ENCODE assay signal across 7 mouse cellular contexts in the genomic region with DNA sequence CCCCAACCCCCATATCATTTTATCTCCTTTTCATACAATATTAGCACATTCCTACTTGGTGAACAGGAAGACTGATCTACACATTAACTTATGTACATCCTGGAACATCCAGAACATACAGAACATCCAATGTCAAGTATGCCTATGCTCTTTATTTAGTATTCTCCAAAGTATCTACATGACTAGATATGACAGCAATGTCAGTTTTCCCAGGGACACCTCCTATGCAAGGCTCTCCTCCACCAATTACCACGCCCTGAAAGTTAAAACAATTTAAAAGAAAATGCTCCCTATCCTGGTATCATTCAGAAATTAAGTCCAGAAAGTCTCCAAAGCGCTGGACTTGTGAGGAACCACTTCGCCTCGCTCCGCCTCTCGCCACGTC. TPM values are rescaled to one million over a fixed set of nuclear protein-coding genes. Genes with fewer than 3 reads are reported as not detected.
A peak's percentile ranks its signal among the peaks of the same experiment; 100 is the strongest.
DNase-seq lines count a peak whose midpoint lies in the region; ATAC-seq and TF ChIP-seq lines count a peak whose summit lies in the region.

No protein-coding gene starts in this region.

- H3K9me3 ChIP-seq in lung, embryonic 16.5 days (ENCODE audit: control insufficient read depth, low read length), result peaks cover 4% of the 10 kb centered on the region; the same call in 1 of the 2 replicates
- H3K9me3 ChIP-seq in forebrain, postnatal 0 days (ENCODE audit: low read length), result no peaks in the 10 kb centered on the region
- no peaks in the 10 kb centered on the region for H3K9me3 ChIP-seq in liver, embryonic 13.5 days (replicated peaks)
- no peaks in the 10 kb centered on the region for H3K9me3 ChIP-seq in stomach, embryonic 15.5 days

- H3K27ac ChIP-seq in lung, embryonic 16.5 days (ENCODE audit: low read length), result no peak overlapping the region
- no peak overlapping the region for H3K27ac ChIP-seq in forebrain, postnatal 0 days (ENCODE audit: low read depth, low read length)
- H3K27ac ChIP-seq in liver, embryonic 13.5 days, result no peak overlapping the region
- no peak overlapping the region for H3K27ac ChIP-seq in stomach, embryonic 15.5 days

- no peak for DNase-seq in lung, adult 18-20 months
- DNase-seq in forebrain, postnatal 0 days, result no peak
- no peak for DNase-seq in liver, embryonic 13.5 days
- no peak for DNase-seq in urinary bladder, postnatal 14 days (ENCODE audit: low spot score)
- no peak for DNase-seq in left cerebral cortex, adult 11 months (ENCODE audit: low spot score)

- no peak for TF ChIP-seq CTCF in forebrain, postnatal 0 days (IDR thresholded peaks at IDR 0.05; ENCODE audit: low read depth)

- H3K9ac ChIP-seq in lung, embryonic 16.5 days (ENCODE audit: low read length), result no peak overlapping the region
- no peak overlapping the region for H3K9ac ChIP-seq in forebrain, postnatal 0 days
- H3K9ac ChIP-seq in liver, embryonic 13.5 days, result no peak overlapping the region
- no peak overlapping the region for H3K9ac ChIP-seq in stomach, embryonic 15.5 days

- peak overlapping the region; percentile 92 for H3K4me3 ChIP-seq in lung, embryonic 16.5 days (ENCODE audit: low read length)
- peak overlapping the region; percentile 72 for H3K4me3 ChIP-seq in forebrain, postnatal 0 days (ENCODE audit: low read depth, low read length)
- H3K4me3 ChIP-seq in liver, embryonic 13.5 days (replicated peaks), result peak overlapping the region; percentile 77
- peak overlapping the region; percentile 90 for H3K4me3 ChIP-seq in stomach, embryonic 15.5 days (replicated peaks)

- no peaks in the 10 kb centered on the region for H3K27me3 ChIP-seq in lung, embryonic 16.5 days (ENCODE audit: control insufficient read depth, insufficient read depth, low read depth, low read length)
- peaks cover 7% of the 10 kb centered on the region for H3K27me3 ChIP-seq in forebrain, postnatal 0 days (ENCODE audit: insufficient read depth, low read length)
- no peaks in the 10 kb centered on the region for H3K27me3 ChIP-seq in liver, embryonic 13.5 days
- no peaks in the 10 kb centered on the region for H3K27me3 ChIP-seq in stomach, embryonic 15.5 days (replicated peaks)

- 1% methylated on average over 7 of the region's 7 CpGs for WGBS in lung, embryonic 16.5 days
- WGBS in forebrain, postnatal 0 days, result 4% methylated on average over 7 of the region's 7 CpGs
- 3% methylated on average over 7 of the region's 7 CpGs for WGBS in liver, embryonic 13.5 days (ENCODE audit: insufficient replicate concordance)
- whole genome bisulfite sequencing in stomach, embryonic 15.5 days, result 1% methylated on average over 7 of the region's 7 CpGs

- H3K4me1 ChIP-seq in lung, embryonic 16.5 days (replicated peaks; ENCODE audit: control insufficient read depth, insufficient read depth, low read length), result peaks cover 8% of the 10 kb centered on the region
- H3K4me1 ChIP-seq in forebrain, postnatal 0 days (ENCODE audit: insufficient read depth), result 0 out of 2 replicates have a peak, but pooled peaks cover 4% of the 10 kb centered on the region
- peaks cover 26% of the 10 kb centered on the region for H3K4me1 ChIP-seq in liver, embryonic 13.5 days (replicated peaks)
- peaks cover 7% of the 10 kb centered on the region; the same call in 1 of the 2 replicates for H3K4me1 ChIP-seq in stomach, embryonic 15.5 days

- peaks cover 10% of the 10 kb centered on the region for H3K36me3 ChIP-seq in lung, embryonic 16.5 days (ENCODE audit: control insufficient read depth, insufficient read depth, low read length)
- H3K36me3 ChIP-seq in forebrain, postnatal 0 days (ENCODE audit: insufficient read depth), result peaks cover 6% of the 10 kb centered on the region; the same call in 1 of the 2 replicates
- peaks cover 20% of the 10 kb centered on the region for H3K36me3 ChIP-seq in liver, embryonic 13.5 days
- 0 out of 2 replicates have a peak, but pooled peaks cover under 1% of the 10 kb centered on the region for H3K36me3 ChIP-seq in stomach, embryonic 15.5 days

- peak overlapping the region; percentile 63 for H3K4me2 ChIP-seq in lung, embryonic 16.5 days (ENCODE audit: low read depth, low read length)
- peak overlapping the region; percentile 93 for H3K4me2 ChIP-seq in forebrain, postnatal 0 days (ENCODE audit: low read depth)
- H3K4me2 ChIP-seq in liver, embryonic 13.5 days, result peak overlapping the region; percentile 75
- peak overlapping the region; percentile 92 for H3K4me2 ChIP-seq in stomach, embryonic 15.5 days

- no peak; the same call in 1 of the 2 replicates for ATAC-seq in lung, embryonic 16.5 days (ENCODE audit: low read depth)
- no peak; the same call in 1 of the 2 replicates for ATAC-seq in forebrain, postnatal 0 days
- no peak for ATAC-seq in liver, embryonic 13.5 days (ENCODE audit: low read depth)
- ATAC-seq in stomach, embryonic 15.5 days (ENCODE audit: insufficient read depth, low FRiP score, low read depth), result no peak

RNA-seq across cellular contexts. Expression of a gene that starts 0.4 kb away (rescaled TPM):
- 66.7 and 73.6 TPM in 2 replicates for polyA plus RNA-seq in lung, embryonic 16.5 days (2015; fragmentation: Nextera tagmentation; extraction: Ambion mirVana)
- total RNA-seq in forebrain, postnatal 0 days (2014; rRNA removed), result 1.2 and 2.1 TPM in 2 replicates
- polyA plus RNA-seq in forebrain, postnatal 0 days (2015; fragmentation: Nextera tagmentation; extraction: Ambion mirVana), result 7.1 and 7.4 TPM in 2 replicates
- polyA plus RNA-seq in liver, embryonic 13.5 days (2015; fragmentation: Nextera tagmentation; extraction: Ambion mirVana), result 114 and 117 TPM in 2 replicates
- polyA plus RNA-seq in stomach, embryonic 15.5 days (2015; fragmentation: Nextera tagmentation; extraction: Ambion mirVana), result 58.8 and 60.6 TPM in 2 replicates

RNA-seq across cellular contexts. Expression of a gene that starts 28.2 kb away (rescaled TPM):
- 169 and 171 TPM in 2 replicates for polyA plus RNA-seq in lung, embryonic 16.5 days (2015; fragmentation: Nextera tagmentation; extraction: Ambion mirVana)
- total RNA-seq in forebrain, postnatal 0 days (2014; rRNA removed), result 94.9 and 101 TPM in 2 replicates
- 167 and 182 TPM in 2 replicates for polyA plus RNA-seq in forebrain, postnatal 0 days (2015; fragmentation: Nextera tagmentation; extraction: Ambion mirVana)
- 101 and 112 TPM in 2 replicates for polyA plus RNA-seq in liver, embryonic 13.5 days (2015; fragmentation: Nextera tagmentation; extraction: Ambion mirVana)
- polyA plus RNA-seq in stomach, embryonic 15.5 days (2015; fragmentation: Nextera tagmentation; extraction: Ambion mirVana), result 186 and 187 TPM in 2 replicates
